Mouse (Mus musculus): Measurements from ENCODE around the gene Sulf2. TPM values are rescaled to one million over a fixed set of nuclear protein-coding genes. Genes with fewer than 3 reads are reported as not detected.

Gene Sulf2
- total RNA-seq (2012; rRNA removed) (not detected in 2 replicates), total RNA-seq (2014; rRNA removed) (not detected in 2 replicates), polyA plus RNA-seq (2012; ENCODE audit: insufficient read length, low read depth) (not detected in 2 replicates)

GRCm38 (mm10) chr2:166155454-166155815, at the start of gene Sulf2:
Gene Sulf2 (minus strand): TSS chr2:166155663.
- H3K36me3 ChIP-seq (replicated peaks in 1 of 2; ENCODE audit: control insufficient read depth in 1 of 2, insufficient read depth in 1 of 2, low read length in 1 of 2): no peaks in the 10 kb centered on the region
- H3K27me3 ChIP-seq (replicated peaks): peaks cover 9% of the 10 kb centered on the region
- no peaks in the 10 kb centered on the region for H3K79me2 ChIP-seq (replicated peaks; ENCODE audit: control insufficient read depth, extremely low read depth, insufficient read depth, poor library complexity, severe bottlenecking)
- peaks cover 18% of the 10 kb centered on the region for H3K9me3 ChIP-seq (replicated peaks; ENCODE audit: low read length)
- no peak within 1 kb of the TSS for H3K4me3 ChIP-seq (replicated peaks in 1 of 3; ENCODE audit: low read depth in 2 of 3, low read length in 2 of 3, poor library complexity in 1 of 3)
- TF ChIP-seq ZNF384 (IDR thresholded peaks at IDR 0.05; ENCODE audit: low read depth, low read length): no peak
- TF ChIP-seq MEF2A (IDR thresholded peaks at IDR 0.05; ENCODE audit: borderline replicate concordance, low read depth, low read length): no peak
- TF ChIP-seq USF2 (conservative IDR thresholded peaks at IDR 0.05; ENCODE audit: low read depth, low read length): no peak
- no peak for TF ChIP-seq NELFE (IDR thresholded peaks at IDR 0.05; ENCODE audit: low read depth, low read length)
- TF ChIP-seq MXI1 (IDR thresholded peaks at IDR 0.05; ENCODE audit: low read depth, low read length): no peak
- TF ChIP-seq EP300 (IDR thresholded peaks at IDR 0.05; ENCODE audit: low read length): no peak
- TF ChIP-seq MAZ (IDR thresholded peaks at IDR 0.05; ENCODE audit: low read depth, low read length): no peak
- no peak for TF ChIP-seq ETS1 (conservative IDR thresholded peaks at IDR 0.05; ENCODE audit: low read depth, low read length)
- TF ChIP-seq SIN3A (IDR thresholded peaks at IDR 0.05; ENCODE audit: low read length): no peak
- TF ChIP-seq USF1 (IDR thresholded peaks at IDR 0.05; ENCODE audit: low read depth, low read length): no peak
- no peak for TF ChIP-seq IRF4 (IDR thresholded peaks at IDR 0.05; ENCODE audit: low read depth, low read length)
- no peak for TF ChIP-seq MAFK (IDR thresholded peaks at IDR 0.05; ENCODE audit: insufficient replicate concordance, low read length)
- TF ChIP-seq POLR2A (IDR thresholded peaks at IDR 0.05; ENCODE audit: low read depth, low read length): no peak
- TF ChIP-seq KAT2A (IDR thresholded peaks at IDR 0.05; ENCODE audit: insufficient replicate concordance, low read length): no peak
- no peak for TF ChIP-seq HCFC1 (IDR thresholded peaks at IDR 0.05; ENCODE audit: low read depth, low read length)
- no peak for DNase-seq (ENCODE audit: extremely low read depth)
- H3K9ac ChIP-seq (ENCODE audit: insufficient read depth, low read depth): no peak within 1 kb of the TSS
- in situ Hi-C loops (cut with MboI; ENCODE audit: low pct_ligation_motif_present, low pct_unique_long_range_greater_than_20kb, low sequenced_read_pairs): no loop called here
- no peak within 1 kb of the TSS for H3K4me2 ChIP-seq (ENCODE audit: insufficient read depth, low read depth, poor library complexity, severe bottlenecking)
- dilution Hi-C loops (cut with MboI; ENCODE audit: extremely low pct_ligation_motif_present, extremely low pct_unique_long_range_greater_than_20kb, low sequenced_read_pairs): no loop called here
- H3K27ac ChIP-seq (ENCODE audit: insufficient read depth, low read depth): no peak within 1 kb of the TSS
- no peaks in the 10 kb centered on the region for H3K4me1 ChIP-seq (ENCODE audit: control insufficient read depth in 1 of 2, insufficient read depth in 2 of 2)

DNA sequence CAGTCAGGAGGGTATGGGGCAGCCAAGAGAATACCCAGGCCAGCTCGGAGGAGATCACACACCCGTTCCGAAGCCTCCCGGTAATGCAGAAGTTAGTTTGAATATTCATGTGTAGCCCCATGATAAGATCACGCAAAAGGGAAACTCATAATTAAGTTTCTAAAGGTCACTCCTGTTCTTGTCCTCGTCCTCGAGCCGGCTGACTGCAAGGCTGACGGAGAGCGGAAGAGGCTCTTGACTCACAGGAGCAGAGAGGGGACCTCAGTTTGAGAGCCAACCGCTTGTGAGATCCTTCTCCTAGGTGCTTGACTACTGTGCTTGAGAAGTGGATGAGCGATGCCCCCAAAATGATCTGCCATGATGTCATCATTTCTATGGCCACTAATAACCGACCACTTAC, 48.7 kb upstream of the Sulf2 start:
- Histone ChIP-seq H3K4me1 (ENCODE audit: control insufficient read depth in 1 of 2, insufficient read depth in 2 of 2) (0 out of 4 replicates have a peak, but pooled peaks cover 0 to 3% of the 10 kb centered on the region in 2 experiments), H3K9ac (ENCODE audit: insufficient read depth, low read depth) (no peak overlapping the region), H3K9me3 (replicated peaks; ENCODE audit: low read length) (no peaks in the 10 kb centered on the region), H3K36me3 (replicated peaks in 1 of 2; ENCODE audit: control insufficient read depth in 1 of 2, insufficient read depth in 1 of 2, low read length in 1 of 2) (no peaks in the 10 kb centered on the region), H3K4me2 (ENCODE audit: insufficient read depth, low read depth, poor library complexity, severe bottlenecking) (no peak overlapping the region), H3K4me3 (replicated peaks in 1 of 3; ENCODE audit: low read depth in 2 of 3, low read length in 2 of 3, poor library complexity in 1 of 3) (no peak overlapping the region), H3K27ac (ENCODE audit: insufficient read depth, low read depth) (no peak overlapping the region), H3K79me2 (replicated peaks; ENCODE audit: control insufficient read depth, extremely low read depth, insufficient read depth, poor library complexity, severe bottlenecking) (no peaks in the 10 kb centered on the region), H3K27me3 (replicated peaks) (peaks cover 24% of the 10 kb centered on the region)
- dilution Hi-C loops (cut with MboI; ENCODE audit: extremely low pct_ligation_motif_present, extremely low pct_unique_long_range_greater_than_20kb, low sequenced_read_pairs): no loop called here
- in situ Hi-C loops (cut with MboI; ENCODE audit: low pct_ligation_motif_present, low pct_unique_long_range_greater_than_20kb, low sequenced_read_pairs): no loop called here
- TF ChIP-seq MYC (IDR thresholded peaks at IDR 0.05; ENCODE audit: low read depth, low read length) (no peak), MAZ (IDR thresholded peaks at IDR 0.05; ENCODE audit: low read depth, low read length) (no peak), MXI1 (IDR thresholded peaks at IDR 0.05; ENCODE audit: low read depth, low read length) (no peak), IRF4 (IDR thresholded peaks at IDR 0.05; ENCODE audit: low read depth, low read length) (no peak), BHLHE40 (IDR thresholded peaks at IDR 0.05; ENCODE audit: low read depth, low read length) (no peak), MAFK (IDR thresholded peaks at IDR 0.05; ENCODE audit: insufficient replicate concordance, low read length) (no peak), SMC3 (IDR thresholded peaks at IDR 0.05; ENCODE audit: low read depth, low read length) (no peak), SIN3A (IDR thresholded peaks at IDR 0.05; ENCODE audit: low read length) (no peak), ZNF384 (IDR thresholded peaks at IDR 0.05; ENCODE audit: low read depth, low read length) (no peak), CHD1 (IDR thresholded peaks at IDR 0.05; ENCODE audit: low read depth, low read length) (no peak), UBTF (IDR thresholded peaks at IDR 0.05; ENCODE audit: low read depth, low read length) (no peak), ZMIZ1 (IDR thresholded peaks at IDR 0.05; ENCODE audit: low read depth, low read length) (no peak), RCOR1 (conservative IDR thresholded peaks at IDR 0.05; ENCODE audit: low read depth, low read length) (no peak), PAX5 (IDR thresholded peaks at IDR 0.05; ENCODE audit: low read length) (no peak), ZC3H11A (IDR thresholded peaks at IDR 0.05; ENCODE audit: low read depth, low read length) (no peak)
- no peak for DNase-seq (ENCODE audit: extremely low read depth)
